Mouse (Mus musculus): Measurements from ENCODE around the gene Gm21698.
"Not testable (repeated sequence)": the region's sequence is repeated elsewhere in the genome, so short reads cannot be mapped to it uniquely, and the experiment has no call there.

The Gm21698 gene

DNA sequence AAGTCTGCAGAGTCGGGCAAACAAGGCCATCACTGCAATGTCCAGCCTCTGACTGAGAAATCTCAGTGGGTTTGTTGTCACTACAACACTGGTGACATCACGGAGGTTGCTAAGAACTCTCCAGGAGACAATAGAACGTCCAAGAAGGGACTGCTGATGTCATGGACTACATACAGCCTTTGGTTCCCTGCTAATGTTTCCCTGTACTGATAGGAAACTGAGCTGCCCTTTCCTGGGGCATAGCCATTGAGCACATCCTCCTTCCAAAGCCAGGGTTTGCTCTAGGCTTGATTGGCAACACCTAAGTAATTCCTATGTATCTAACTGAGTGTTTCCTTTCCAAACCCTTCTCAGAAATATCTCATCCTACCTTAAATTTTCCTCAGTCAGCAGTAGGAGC, at the start of gene Gm21698:
TSS of gene Gm21698 (minus strand) at position 101 of the 400 bp plus-strand sequence.
- not testable (repeated sequence) for DNase-seq

GRCm38 (mm10) chr5:26022816-26023215, 34.4 kb upstream of the Gm21698 start, which contains the start of gene Gm5862:
Gene Gm5862, minus strand, starts transcription at chr5:26022916.
- not testable (repeated sequence) for DNase-seq

- not testable (repeated sequence) for DNase-seq
Measured at GRCm38 (mm10) chr5:26007697-26008096, 19.2 kb upstream of the Gm21698 start.

DNA sequence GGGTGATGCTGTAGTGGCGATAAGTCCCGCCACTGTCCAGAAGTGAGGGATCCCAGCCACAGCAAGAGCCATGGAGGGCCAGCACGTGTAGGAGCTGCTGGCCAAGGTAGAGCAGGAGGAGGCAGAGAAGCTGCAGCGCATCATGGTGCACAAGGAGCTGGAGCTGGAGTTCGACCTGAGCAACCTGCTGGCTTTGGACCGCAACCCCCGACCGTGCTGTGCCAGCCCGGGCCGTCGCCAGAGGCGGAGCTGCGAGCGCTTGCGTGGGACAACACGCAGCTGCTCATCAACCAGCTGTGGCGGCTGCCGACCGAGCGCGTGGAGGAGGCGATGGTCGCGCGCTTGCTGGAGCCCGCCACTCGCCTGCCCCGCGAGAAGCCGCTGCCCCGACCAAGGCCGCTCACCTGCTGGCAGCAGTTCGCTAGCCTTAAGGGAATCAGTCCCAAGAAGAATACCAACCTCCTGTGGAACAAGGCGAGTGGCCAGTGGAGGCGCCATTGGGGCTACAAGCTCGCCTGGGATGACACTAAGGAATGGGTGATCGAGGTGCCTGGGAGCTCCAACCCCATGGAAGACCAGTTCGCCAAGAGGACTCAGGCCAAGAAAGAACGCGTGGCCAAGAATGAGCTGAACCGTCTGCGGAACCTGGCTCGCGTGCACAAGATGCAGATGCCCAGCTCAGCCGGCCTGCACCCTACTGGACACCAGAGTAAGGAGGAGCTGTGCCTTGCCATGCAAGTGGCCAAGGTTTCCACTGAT, 18.7 kb upstream of the Gm21698 start:
- DNase-seq: not testable (repeated sequence)

- not testable (repeated sequence) for DNase-seq
Measured at GRCm38 (mm10) chr5:26004698-26005097, 16.2 kb upstream of the Gm21698 start, which contains the start of gene Gm1979. Gene Gm1979, minus strand, starts transcription at chr5:26004798.

- not testable (repeated sequence) for DNase-seq
Measured at GRCm38 (mm10) chr5:25972563-25972962, 15.9 kb downstream of the Gm21698 start, which contains the start of gene Gm21680. Gene Gm21680, minus strand, starts transcription at chr5:25972663.

DNA sequence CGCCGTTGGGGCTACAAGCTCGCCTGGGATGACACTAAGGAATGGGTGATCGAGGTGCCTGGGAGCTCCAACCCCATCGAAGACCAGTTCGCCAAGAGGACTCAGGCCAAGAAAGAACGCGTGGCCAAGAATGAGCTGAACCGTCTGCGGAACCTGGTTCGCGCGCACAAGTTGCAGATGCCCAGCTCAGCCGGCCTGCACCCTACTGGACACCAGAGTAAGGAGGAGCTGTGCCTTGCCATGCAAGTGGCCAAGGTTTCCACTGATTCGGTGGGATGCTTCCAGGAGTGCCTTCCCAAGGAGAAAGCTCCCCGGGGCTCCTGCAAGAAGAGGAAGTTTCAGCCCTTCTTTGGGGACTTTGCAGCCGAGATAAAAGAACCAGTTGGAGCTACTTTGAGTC, 31.4 kb downstream of the Gm21698 start:
- not testable (repeated sequence) for DNase-seq

- not testable (repeated sequence) for DNase-seq
Measured at GRCm38 (mm10) chr5:25956611-25957010, 31.8 kb downstream of the Gm21698 start.

- not testable (repeated sequence) for DNase-seq
Measured at GRCm38 (mm10) chr5:25954317-25954716, 34.1 kb downstream of the Gm21698 start, which contains the start of gene Gm21671. Gene Gm21671, minus strand, starts transcription at chr5:25954417.

DNA sequence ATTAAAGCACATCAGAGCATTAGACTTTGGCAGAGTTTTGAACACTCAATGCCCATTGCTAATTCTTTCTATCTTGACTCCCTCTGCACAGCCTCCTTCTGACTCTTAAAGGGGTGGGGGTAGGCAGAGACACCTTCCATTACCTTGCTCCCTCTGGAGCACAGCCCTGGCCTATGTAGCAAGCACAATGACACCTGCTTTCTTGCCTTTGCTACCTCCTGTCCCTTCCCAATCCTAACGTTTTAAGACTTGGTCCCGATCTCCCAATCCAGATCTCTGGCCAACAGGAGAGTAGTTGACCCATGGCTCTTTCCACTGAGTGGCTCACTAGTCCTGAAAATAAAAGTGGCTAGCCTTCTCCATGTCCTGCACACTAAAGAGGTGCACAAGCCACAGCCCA, 43.1 kb downstream of the Gm21698 start:
- DNase-seq: not testable (repeated sequence)

DNA sequence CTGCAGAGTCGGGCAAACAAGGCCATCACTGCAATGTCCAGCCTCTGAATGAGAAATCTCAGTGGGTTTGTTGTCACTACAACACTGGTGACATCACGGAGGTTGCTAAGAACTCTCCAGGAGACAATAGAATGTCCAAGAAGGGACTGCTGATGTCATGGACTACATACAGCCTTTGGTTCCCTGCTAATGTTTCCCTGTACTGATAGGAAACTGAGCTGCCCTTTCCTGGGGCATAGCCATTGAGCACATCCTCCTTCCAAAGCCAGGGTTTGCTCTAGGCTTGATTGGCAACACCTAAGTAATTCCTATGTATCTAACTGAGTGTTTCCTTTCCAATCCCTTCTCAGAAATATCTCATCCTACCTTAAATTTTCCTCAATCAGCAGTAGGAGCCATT, 46.2 kb downstream of the Gm21698 start, which contains the start of gene Gm21663:
TSS of gene Gm21663 (minus strand) at position 101 of the 400 bp plus-strand sequence.
- DNase-seq: not testable (repeated sequence)

Data from spleen, adult 18-20 months (tissue).